Mouse (Mus musculus) small intestine, adult 2 months (tissue): ENCODE data around the gene Hnrnph3.

Source experiments
- CTCF ChIP-seq: fragments of 200-500 bp; IDR thresholded peaks from 2 replicates; pipeline ENCODE4 v1.5.1; 2012; ENCODE audit warnings: low read depth, mild to moderate bottlenecking, control low read depth, inconsistent platforms, low read length, moderate library complexity, mixed read lengths; ENCODE audit not compliant: insufficient replicate concordance, insufficient read length; ENCODE audit errors: extremely low read depth
- POLR2A ChIP-seq: fragments of 200-500 bp; IDR thresholded peaks from 2 replicates; pipeline ENCODE4 v1.6.1; 2012; ENCODE audit warnings: low read depth, mild to moderate bottlenecking, control low read depth, inconsistent platforms, low read length, moderate library complexity

DNA sequence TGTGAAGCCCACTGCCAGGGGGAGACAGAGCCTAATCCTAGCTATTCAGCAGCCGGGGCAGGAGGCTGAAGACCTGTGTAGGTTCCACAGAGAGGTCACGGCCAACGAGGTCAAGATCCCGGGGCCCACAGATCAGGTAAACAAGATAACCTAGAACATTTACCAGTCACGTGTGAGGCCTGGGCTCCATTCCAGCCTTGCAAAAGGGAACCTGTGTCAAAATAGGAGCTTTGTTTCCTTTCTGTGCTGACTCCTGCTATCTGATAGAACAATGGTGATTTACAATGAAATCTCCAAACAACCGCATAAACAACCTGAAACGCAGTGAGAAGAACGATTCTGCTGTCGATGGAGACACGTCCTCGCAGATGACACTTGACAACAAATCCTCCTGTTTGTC, 36.4 kb upstream of the Hnrnph3 start:
- no peak for TF ChIP-seq POLR2A
- no peak for TF ChIP-seq CTCF
